Mouse (Mus musculus) gastrocnemius, adult 8-10 months (tissue): Measurements from ENCODE around the gene Zfp148. TPM values are rescaled to one million over a fixed set of nuclear protein-coding genes. Genes with fewer than 3 reads are reported as not detected.

Experiments
- DNase-seq, 2 experiments: peaks; one replicate each; pipeline ENCODE4 v3.0.0; 2022; ENCODE audit warnings: low spot score in 2 of 2
- total RNA-seq, 4 experiments: library from RNA; stranded (reverse); gene quantifications; 2 replicates each; pipeline ENCODE4 v1.2.4; 2022

Zfp148 gene
- total RNA-seq, result 10 to 100 TPM; 21.7 to 33.4 (median 27.0) TPM

DNA sequence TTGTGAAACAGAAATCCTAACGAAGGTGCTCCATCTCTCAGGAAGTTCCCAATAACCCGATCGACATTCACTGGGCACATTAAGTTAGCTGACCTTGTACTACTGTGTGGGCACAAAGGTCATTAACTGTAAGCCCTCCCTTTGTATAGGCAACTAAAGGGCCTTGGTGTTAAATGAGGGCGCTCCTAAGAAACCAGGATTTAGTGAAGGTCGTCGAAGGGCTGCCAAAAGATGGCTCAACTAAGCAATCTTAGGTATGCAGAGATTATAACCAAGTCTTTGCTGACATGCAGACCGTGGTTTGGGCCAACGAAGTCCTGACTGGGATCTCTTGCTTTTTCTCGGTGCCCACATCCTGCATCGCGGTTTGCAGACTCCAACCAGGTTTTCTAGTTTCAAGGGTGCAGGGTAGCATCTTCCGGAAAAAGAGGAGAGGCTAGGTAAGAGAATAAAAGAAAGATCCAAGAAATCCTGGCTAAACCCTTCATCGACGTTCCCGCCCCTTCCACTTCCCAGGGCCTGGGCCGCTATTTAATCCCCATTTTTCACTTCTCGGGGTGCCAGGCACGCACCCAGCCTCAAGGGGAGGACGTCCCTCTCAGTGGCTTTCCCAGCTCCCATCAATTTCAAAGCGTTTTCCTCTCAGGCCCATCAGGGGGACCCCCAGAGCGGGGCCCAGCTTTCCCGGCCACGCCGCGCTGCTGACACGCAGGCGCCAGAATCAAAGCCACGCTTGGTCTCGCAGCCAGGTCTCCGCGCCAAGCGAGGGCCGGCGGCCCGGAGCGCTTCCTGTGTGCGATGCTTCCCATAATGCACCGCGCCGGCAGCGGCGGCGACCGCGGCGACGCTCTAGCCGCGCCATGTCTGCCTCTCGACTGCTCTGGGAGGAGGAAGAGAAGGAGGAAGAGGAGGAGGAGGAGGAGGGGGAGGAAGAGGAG lies at the start of gene Zfp148:
TSS of gene Zfp148 (plus strand) at position 893 of the 938 bp plus-strand sequence.
- peak; percentile 80 to 88 for DNase-seq

DNA sequence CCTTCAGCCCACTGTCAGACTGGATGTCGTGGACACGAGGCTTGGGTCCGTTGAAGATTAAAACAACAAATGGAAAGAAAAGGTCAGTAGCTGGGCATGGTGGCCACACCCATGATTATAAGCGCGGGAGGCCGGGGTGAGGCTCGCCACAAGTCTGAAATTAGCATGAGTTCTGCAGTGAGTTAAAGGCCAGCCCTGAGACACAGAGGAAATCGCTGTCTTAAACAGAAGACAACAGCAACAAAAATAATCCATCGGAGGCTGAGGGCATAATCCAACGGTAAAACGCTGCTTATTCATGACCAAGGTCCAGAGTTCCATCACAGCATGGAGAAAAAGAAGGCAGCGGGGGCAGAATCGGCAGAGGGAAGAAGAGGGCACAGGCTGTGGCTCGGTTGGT lies 47.6 kb upstream of the Zfp148 start:
- no peak for DNase-seq

DNA sequence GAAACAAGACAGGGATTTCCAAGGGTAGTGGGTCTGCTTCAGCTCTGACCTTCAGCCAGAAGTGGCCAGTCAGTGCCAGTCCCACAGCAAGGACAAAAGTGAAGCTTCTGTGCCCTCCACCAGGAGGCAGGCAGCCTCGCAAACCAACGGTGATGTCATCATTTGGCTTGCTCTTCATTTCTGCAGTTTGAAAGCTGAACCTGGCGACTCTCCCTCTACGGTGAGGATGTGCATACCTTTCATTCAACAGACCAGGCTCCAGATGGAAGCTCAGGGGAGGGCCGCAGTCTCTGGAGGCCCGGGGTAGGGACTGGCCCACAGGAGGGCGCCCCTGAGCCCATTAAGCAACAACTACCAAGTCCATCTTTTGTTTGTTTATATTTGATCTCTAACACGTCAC lies 43.5 kb upstream of the Zfp148 start:
- DNase-seq, result peak; percentile 11 to 34

DNA sequence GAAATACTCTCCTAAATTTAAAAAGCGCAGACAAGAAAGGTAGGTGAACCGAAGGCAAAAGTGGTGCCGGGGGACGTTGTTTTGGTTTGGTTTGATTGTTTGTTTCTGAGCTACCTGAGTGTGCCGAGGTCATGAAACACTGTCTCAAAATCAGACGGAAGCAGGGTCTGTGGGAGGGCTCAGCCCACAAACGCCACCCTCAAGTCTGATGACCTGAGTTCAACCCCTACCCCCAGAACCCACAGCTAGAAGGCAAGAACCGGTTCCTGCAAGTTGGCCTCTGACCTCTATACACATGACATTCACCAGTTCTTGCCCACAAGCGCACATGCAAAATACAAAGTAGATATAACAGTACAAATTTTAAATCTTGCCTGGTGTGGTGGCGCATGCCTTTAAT lies 43.0 kb upstream of the Zfp148 start:
- no peak for DNase-seq

DNA sequence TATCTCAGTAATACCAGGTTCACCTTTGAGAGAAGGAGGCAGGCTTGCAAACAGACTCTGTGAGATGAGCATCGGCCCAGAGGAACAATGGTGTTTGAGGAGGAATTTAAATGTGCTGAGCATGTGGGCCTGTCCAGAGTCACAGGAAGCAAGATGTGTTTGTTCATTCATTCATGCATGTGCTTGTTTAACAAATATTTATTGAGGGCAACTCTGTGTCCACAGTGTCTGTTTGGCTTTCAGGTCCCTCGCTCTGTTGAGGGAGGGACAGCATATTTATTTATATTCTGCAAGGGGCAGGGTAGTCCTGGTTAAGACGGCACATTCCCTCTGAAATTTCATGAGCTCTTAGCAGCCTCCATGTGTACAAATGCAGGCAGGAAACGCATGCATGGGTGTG lies 42.1 kb upstream of the Zfp148 start:
- DNase-seq, result no peak

DNA sequence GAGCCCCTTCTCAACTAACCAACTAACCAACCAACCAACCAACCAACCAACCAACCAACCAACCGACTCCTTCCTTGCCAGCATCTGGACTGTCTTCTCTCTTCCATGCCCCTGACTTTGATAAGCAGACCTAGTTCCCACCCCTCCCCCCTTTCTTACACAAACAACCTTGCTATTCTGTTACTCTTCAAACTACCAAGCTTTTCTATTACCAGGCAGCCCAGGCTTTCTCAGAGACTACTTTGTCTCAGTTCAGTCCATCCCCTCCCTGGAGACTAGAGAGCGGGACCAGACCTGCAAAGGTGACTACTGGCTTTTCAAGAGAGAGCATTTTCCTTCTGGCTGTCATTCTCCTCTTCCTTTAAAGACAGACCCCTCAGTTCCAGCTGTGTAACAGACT lies 41.2 kb upstream of the Zfp148 start:
- DNase-seq, result no peak

DNA sequence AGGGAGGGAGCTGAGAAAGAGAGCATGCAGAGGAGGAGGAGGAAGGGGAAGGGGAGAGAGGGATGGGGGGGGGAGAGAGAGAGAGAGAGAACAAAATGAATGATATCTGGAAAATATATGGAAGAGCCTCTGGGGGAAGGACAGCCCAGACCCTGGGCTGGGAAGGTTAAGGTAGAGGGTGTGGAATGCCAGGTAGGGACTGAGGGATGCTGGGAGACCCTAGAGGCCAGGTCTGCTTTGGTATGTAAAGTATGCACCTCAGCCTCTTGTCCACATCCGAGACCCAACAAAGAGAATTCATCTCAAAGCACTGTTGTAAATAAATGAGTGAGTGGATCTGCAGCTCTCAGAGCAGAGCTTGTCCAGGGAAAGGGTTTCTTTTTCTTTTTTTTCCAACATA lies 38.3 kb upstream of the Zfp148 start:
- DNase-seq, result no peak

DNA sequence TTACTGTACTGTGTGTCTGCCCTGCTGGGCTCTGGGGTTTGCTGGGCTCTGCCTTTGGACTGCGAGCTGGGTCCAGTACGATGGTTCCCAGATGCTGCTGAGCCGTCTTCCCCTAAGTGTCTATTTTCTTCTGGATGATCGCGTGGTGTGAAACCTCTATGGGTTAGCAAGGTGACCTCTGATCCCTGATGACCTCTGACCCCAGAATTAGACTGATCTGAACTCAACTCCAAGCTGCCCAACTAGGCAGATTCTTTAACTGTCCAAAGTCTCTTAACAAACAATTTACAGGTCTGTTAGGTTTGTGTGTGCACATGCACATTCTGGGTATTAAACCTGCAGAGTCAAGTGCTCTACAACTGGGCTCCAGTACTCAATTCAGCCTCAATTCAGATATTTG lies 37.5 kb upstream of the Zfp148 start:
- DNase-seq, result no peak

DNA sequence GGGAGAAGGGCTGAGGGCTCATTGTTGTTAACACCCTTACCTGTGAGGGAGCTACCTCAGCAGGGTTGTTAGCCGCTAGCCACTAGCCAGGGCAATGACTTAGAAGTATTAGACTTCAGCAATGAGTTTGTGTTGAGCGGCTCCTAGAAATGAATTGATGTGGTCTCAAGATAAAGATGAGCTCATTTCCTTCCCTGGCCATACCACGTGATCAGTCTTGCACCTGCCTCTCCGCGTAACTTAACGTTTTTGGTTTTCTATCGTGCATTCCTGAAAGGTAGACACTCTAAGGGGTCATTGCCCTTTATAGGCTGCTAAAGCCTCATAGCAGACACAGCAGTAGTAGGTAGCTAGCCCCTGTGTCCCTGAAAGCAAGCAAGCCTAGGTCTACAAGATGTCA lies 37.0 kb upstream of the Zfp148 start:
- DNase-seq, result no peak

DNA sequence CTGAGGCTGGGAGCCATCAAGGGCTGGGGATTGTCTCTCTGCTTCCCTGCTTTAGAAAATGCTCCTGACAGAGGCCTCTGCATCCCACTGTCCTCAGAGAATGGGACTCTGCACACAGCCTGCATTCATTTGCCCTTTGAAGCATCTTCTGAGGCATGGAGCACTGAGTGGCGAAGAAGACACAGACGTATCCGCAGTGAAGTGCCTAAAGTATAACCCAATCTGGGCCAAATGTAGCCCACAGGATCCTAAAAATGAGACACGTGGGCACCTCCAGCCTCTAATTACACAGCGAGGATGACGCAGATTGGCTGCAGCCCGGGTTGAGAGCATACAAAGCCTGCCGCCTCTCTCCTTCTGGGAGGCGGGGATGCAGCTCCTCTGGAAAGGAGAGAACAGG lies 36.3 kb upstream of the Zfp148 start:
- DNase-seq, result no peak

DNA sequence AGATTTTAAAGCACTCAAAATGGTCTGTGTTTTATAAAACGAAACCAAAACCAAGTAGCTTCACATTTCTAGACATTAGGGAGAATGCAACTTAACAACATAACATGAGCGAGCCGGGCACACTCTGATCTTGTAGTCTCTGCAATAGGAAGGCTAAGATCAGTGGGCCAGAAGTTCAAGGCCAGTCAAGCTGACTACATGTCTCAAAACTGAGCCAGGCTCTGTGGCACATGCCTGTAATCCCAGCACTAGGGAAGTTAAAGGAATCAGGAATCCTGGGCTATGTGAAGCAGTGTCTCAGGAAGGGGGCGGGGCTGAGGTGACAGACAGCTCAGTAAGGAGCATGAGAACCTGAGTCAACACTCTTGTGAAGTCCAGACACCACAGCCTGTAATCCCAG lies 35.8 kb upstream of the Zfp148 start:
- no peak for DNase-seq

DNA sequence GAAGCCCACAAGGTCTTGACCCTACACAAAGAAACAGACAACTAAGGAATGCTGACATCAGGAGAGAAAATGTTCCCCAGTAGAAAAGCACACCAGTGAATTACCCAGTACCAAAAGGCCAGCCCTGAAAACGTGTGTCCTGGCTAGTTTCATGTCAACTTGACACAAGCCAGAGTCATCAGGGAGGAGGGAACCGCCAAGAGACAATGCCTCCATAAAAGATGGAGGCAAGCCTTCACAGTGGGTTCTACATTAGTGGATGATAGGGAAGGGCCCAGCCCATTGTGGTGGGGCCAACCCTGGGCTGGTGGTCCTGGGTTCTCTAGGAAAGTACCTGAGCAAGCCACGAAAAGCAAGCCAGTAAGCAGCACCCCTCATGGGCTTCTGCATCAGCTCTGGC lies 34.3 kb upstream of the Zfp148 start:
- no peak for DNase-seq

DNA sequence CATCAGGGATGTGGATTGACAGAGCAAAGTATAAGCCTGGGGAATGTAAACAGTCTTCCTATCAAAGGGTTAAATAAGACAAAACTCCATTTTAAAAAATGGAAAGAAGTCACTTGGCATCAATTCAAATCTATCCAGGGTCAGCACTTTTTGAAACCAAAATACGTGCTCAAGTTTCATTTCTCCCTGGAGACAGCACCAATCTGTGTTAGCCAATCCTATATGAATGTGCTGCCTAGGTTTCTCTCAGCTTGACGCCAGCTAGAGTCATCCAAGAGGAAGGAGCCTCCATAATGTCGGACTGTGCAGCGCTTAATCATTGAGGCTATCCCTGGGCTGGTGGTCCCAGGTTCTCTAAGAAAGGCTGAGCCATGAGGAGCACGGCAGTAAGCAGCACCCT lies 33.5 kb upstream of the Zfp148 start:
- no peak for DNase-seq

DNA sequence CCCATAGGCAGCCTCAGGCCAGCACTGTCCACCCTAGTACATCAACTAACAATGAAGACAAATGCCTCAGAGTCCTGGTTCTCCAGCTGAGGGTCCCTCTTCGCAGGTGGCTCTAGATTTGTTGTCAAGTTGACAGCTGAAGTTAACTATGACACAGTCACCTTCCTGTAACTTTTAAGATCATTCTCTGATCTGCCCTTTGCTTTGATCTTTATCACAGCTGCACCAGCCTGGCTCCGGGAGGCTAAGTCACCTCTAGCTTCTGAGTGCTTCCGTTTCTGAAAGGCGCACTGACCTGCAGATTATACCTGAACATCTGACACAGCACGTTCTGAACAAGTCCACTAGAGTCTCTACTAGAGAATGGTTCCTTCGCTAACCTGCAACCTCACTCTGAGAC lies 22.8 kb upstream of the Zfp148 start:
- DNase-seq, result no peak

DNA sequence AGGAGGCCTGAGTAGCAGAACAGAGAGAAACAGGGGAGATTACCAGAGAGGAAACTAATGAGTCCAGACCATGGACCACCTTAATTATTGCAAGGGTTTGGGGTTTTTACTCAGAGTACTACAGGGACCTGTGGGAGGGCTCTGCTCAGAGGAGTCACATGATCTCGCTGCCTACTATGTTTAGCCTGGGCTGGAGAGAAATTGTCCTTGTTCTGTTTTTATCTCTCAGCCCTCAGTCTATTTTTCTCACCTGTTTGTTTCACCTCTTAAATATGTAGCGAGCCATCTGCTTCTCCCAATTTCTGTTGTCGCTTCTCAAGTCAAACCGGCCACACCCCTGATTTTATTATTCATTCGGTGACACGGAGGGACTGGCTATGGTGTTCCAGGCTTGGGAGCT lies 14.9 kb upstream of the Zfp148 start:
- DNase-seq, result no peak

DNA sequence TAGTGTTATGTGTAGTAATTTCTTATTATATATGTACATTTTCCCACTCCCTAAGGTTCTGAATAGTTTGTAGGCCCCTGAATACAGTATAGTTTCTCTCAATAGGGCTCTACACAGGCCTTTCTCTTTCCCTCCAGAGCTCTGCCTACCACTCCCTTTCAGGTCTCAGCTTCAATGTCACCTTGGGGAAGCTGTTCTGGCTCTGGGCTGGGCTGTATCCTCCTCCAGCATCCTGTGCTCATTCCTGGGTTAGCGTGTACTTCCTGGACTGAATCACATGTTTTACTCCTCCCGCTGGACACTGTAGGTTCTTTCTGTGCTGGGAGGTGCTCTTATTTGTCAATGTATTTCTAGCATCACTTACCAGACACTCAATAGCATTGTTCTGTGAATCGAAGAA lies 12.0 kb upstream of the Zfp148 start:
- DNase-seq, result no peak

DNA sequence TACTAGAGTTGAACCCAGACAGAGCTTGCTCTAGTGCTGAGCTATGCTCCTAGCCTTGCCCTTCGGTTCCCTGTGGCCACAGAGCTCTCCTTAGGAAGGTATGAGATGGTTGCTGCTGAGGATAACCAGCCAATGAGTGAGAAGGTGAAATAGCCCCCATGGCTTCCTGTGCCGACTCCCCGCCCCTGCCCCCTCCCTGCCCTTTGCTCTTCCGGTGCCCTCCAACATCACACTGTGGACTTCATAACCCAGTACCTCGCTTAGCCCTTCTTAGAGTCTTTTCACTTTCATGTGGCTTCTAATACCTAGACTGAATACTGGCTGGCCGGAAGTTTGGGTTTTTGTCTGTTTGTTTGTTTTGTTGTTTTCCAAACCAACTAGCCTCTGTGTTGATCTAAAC lies 9.8 kb upstream of the Zfp148 start:
- DNase-seq, result no peak

DNA sequence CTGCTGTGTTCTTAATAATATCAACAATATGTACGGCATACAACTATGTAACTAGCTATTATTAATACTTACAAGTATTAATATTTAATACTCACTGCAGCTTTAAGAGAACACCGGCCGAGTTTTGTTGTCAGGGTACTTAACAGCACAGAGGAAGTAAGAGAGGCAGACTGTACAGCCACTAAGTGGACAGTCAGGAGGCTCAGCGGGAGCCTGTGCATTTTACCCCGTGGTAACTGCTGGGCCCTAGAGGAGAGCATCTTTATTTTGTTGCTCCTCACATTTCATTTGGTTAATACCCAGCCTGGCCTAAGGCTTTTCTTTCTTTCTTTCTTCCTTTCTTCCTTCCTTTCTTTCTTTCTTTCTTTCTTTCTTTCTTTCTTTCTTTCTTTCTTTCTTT lies 8.0 kb upstream of the Zfp148 start:
- no peak for DNase-seq

DNA sequence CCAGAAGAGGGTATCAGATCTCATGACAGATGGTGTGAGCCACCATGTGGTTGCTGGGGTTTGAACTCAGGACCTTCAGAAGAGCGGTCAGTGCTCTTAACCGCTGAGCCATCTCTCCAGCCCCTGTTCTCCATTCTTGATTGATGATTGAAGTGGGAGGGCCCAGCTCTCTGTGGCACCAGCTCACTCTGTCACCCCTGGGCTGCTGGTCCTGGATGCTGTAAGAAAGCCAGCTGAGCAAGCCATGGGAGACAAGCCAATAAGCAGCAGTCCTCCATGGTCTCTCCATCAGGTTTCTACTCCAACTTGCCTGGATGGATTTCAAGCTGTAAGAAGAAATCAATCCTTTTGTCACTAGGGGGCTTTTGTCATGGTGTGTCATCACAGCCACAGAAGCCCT lies 7.3 kb upstream of the Zfp148 start:
- DNase-seq, result no peak

DNA sequence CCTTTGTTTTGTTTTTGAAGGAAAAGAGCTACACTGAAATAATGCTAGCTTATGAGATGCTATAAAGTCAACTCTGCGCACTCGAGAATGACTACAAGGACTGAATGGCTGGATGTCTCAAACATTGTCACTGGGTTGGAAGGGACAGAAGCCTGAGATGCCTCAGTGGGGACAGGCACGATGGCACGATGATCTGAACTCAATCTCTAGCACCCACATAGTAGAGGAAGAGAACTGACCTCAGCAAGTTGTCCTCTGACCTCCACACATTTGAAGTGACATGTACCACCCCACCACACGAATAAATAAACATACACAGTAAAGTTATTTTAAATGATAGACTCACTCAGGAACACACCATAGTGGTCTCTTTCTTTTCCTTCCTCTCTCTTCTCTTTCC lies 4.4 kb upstream of the Zfp148 start:
- no peak for DNase-seq

DNA sequence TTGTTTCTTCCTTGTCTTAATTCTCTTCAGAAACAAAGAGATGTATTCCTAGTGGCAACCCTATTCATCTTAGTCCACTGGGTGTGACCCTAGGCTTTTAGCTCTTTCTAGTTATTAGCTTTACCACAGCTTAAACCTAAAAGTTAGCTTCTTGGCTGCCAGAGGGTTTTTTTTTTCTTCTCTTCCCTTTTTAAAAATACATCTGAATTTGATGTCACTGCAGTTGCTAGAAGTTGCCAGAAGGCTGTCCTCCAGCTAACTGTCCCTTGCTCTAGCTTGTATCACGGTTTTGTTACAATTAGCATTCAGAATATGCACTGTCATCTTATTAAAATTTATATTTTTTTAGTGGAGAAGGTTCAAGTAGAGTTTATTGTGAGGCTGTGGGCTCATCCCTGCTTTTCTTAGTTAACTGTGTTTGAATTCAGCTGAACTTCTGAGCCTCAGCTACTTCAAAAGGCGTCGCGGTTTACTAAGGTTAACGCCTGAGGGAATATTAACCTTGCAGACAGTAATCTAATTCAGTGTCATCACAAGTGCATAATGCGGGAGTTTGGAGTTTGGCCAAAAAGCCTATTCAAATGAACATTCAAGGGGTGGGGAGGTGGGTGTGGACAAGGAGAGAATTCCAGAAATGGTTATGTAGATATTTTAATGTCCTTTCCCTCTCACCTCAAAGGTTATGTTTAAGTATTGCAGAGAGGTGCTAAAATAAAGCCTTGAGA lies 1.3 kb upstream of the Zfp148 start:
- DNase-seq, result no peak

DNA sequence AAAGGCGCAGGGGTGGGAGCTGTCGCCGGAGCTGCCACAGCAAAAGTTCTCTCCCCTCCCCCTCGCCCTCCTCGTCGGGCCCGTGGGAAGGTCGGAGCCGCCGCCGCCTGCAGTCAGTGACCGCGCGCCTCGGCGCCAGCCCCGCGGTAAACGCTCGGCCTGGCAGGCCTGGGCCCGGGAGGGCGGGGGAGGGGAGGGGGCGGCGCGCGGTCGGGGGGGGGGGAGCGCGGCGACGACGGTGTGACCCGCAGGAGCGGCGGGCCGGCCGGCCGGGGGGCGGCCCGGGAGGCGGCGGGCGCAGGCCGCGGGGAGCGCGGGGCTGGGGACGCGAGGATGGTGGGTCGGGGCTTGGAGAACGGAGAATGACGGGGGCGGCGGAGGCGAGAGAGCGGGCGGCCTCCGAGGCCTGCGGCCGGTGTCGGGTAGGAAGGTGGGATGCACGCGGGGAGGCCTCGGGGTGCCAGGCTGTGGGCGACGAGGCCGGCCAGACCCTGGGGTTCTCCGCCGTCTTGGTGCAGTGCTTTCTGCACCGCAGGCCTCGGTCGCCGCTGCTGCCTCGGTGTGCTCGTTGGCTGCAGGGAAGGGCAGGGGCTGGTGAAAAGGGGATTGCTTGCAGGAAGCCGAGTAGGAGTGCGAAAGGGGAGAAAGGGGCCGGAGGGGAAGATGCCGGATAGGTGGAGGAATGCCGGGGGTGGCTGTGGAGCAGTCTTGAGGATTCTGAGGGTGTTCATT lies 412 bp downstream of the Zfp148 start:
- DNase-seq, result peak; percentile 8 to 27
